Mouse (Mus musculus) lung, postnatal 36 days (tissue): ENCODE data around the gene St8sia1.
A peak's percentile ranks its signal among the peaks of the same experiment; 100 is the strongest.

Source experiments
- DNase-seq: peaks from one replicate; pipeline ENCODE4 v3.0.0; 2022; ENCODE audit warnings: mixed read lengths

The St8sia1 gene

GRCm38 (mm10) chr6:142818306-142818705, 145.9 kb downstream of the St8sia1 start:
- no peak for DNase-seq

- DNase-seq, result no peak
Observed at GRCm38 (mm10) chr6:142815513-142815912, 148.7 kb downstream of the St8sia1 start.

GRCm38 (mm10) chr6:142814495-142814921, 149.7 kb downstream of the St8sia1 start:
- DNase-seq, result peak; percentile 92

GRCm38 (mm10) chr6:142814011-142814410, 150.2 kb downstream of the St8sia1 start:
- DNase-seq, result no peak

- no peak for DNase-seq
Observed at GRCm38 (mm10) chr6:142812969-142813368, 151.3 kb downstream of the St8sia1 start.

GRCm38 (mm10) chr6:142810239-142810638, 154.0 kb downstream of the St8sia1 start:
- no peak for DNase-seq

GRCm38 (mm10) chr6:142809373-142810098, 154.7 kb downstream of the St8sia1 start:
- no peak for DNase-seq

- DNase-seq, result no peak
Observed at GRCm38 (mm10) chr6:142806326-142806725, 157.9 kb downstream of the St8sia1 start.

GRCm38 (mm10) chr6:142804402-142804801, 159.8 kb downstream of the St8sia1 start, which contains the start of gene Sult6b2:
Gene Sult6b2 (minus strand): TSS chr6:142804502.
- DNase-seq, result no peak

- no peak for DNase-seq
Observed at GRCm38 (mm10) chr6:142802617-142803525, 161.4 kb downstream of the St8sia1 start.

- no peak for DNase-seq
Observed at GRCm38 (mm10) chr6:142801687-142802086, 162.6 kb downstream of the St8sia1 start.

- DNase-seq, result no peak
Observed at GRCm38 (mm10) chr6:142799704-142800374, 164.4 kb downstream of the St8sia1 start.

GRCm38 (mm10) chr6:142798837-142799236, 165.4 kb downstream of the St8sia1 start:
- DNase-seq, result no peak

GRCm38 (mm10) chr6:142797996-142798395, 166.3 kb downstream of the St8sia1 start:
- no peak for DNase-seq

GRCm38 (mm10) chr6:142795655-142796441, 168.4 kb downstream of the St8sia1 start:
- peak; percentile 58 for DNase-seq

GRCm38 (mm10) chr6:142795087-142795486, 169.2 kb downstream of the St8sia1 start:
- no peak for DNase-seq

- DNase-seq, result no peak
Observed at GRCm38 (mm10) chr6:142793468-142793867, 170.8 kb downstream of the St8sia1 start.

GRCm38 (mm10) chr6:142792241-142792968, 171.8 kb downstream of the St8sia1 start:
- DNase-seq, result no peak

GRCm38 (mm10) chr6:142789736-142790135, 174.5 kb downstream of the St8sia1 start:
- DNase-seq, result no peak

- peak; percentile 66 for DNase-seq
Observed at GRCm38 (mm10) chr6:142788042-142788987, 175.9 kb downstream of the St8sia1 start.
